Mouse (Mus musculus) midbrain, embryonic 13.5 days (tissue): ENCODE measurements at regions not wholly inside any gene's neighbourhood (a gene's known extent, or its start where the extent isn't known, plus 50 kb on each side); places are given as distances from the start of the nearest gene placed in this dataset.
A peak's percentile ranks its signal among the peaks of the same experiment; 100 is the strongest.

Source experiments
- ATAC-seq: fragments of 200-750 bp; cut with Nextera tagmentation; 2 replicates; pipeline ENCODE4 v1.8.0; 2017; ENCODE audit warnings: mild to moderate bottlenecking, moderate TSS enrichment, moderate library complexity
- H3K27ac ChIP-seq: fragments of 300-500 bp; sonication (generic); 2 replicates; pipeline ENCODE4 v1.5.1; 2015; ENCODE audit warnings: inconsistent platforms, mild to moderate bottlenecking, moderate library complexity
- H3K27me3 ChIP-seq: fragments of 300-500 bp; sonication (generic); 2 replicates; pipeline ENCODE4 v1.6.1; 2015; ENCODE audit warnings: mild to moderate bottlenecking, inconsistent platforms
- H3K36me3 ChIP-seq: fragments of 300-500 bp; sonication (generic); 2 replicates; pipeline ENCODE4 v1.6.1; 2015; ENCODE audit warnings: mild to moderate bottlenecking, inconsistent platforms
- H3K4me1 ChIP-seq: fragments of 300-500 bp; sonication (generic); replicated peaks from 2 replicates; pipeline ENCODE4 v1.6.1; 2015; ENCODE audit warnings: inconsistent platforms
- H3K4me2 ChIP-seq: fragments of 300-500 bp; sonication (generic); replicated peaks from 2 replicates; pipeline ENCODE4 v1.6.1; 2015; ENCODE audit warnings: moderate library complexity, mild to moderate bottlenecking, inconsistent platforms
- H3K4me3 ChIP-seq: fragments of 300-500 bp; sonication (generic); replicated peaks from 2 replicates; pipeline ENCODE4 v1.5.1; 2015; ENCODE audit warnings: mild to moderate bottlenecking, inconsistent platforms
- H3K9ac ChIP-seq: fragments of 300-500 bp; sonication (generic); replicated peaks from 2 replicates; pipeline ENCODE4 v1.6.1; 2015; ENCODE audit warnings: mild to moderate bottlenecking, inconsistent platforms
- H3K9me3 ChIP-seq: fragments of 300-500 bp; sonication (generic); 2 replicates; pipeline ENCODE4 v1.6.1; 2016; ENCODE audit warnings: mild to moderate bottlenecking, inconsistent platforms
- WGBS: fragments of 180-500 bp; shearing (Covaris S2); methylation state at CpG from one replicate; pipeline ENCODE4 v1.1.7; 2015; 5-methylcytosine and 5-hydroxymethylcytosine counted together

DNA sequence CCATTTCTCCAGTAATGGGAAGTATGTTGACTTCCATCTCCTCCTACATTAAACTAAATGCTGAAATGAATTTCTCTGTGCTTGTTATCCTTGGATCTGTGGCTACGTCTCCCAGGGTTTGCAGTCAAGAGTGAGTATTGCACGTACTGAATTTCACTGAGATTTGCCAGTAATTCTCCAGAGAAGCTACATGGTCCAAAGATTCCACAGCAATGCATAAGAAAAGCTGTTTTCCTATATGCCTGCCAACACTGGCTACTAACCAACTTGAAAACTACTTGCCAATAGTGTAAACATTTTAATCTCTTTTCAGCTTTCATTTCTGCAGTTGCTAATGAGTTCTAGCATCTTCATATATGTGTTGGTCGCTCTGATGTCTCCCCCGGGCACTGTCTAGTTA lies 164.4 kb downstream of the Cysltr2 start:
- no peaks in the 10 kb centered on the region for H3K9me3 ChIP-seq
- no peak overlapping the region for H3K4me3 ChIP-seq
- no peaks in the 10 kb centered on the region for H3K4me1 ChIP-seq
- no peak for ATAC-seq
- H3K27me3 ChIP-seq: no peaks in the 10 kb centered on the region
- H3K9ac ChIP-seq: no peak overlapping the region
- H3K36me3 ChIP-seq: no peaks in the 10 kb centered on the region
- WGBS: 86% methylated on average over 4 of the region's 4 CpGs
- H3K4me2 ChIP-seq: no peak overlapping the region
- H3K27ac ChIP-seq: no peak overlapping the region

DNA sequence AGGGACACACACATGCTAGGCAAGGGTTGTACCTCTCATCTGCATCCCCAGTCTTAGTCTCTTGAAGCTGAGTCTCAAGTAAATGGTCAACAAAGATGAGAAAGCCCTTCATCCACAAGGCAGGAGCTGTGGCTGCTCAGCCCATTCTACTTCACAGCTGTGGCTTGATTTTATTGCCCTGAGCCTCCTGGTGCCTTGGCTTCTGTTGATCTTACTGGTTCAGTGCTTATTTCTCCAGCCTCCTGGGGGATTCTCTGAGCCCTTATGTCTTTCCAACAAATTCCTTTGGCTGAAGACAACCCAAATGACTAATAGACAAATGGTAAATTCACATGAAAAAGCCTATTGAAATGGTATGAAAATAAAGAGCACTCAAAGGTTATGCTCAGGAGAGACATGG lies 167.3 kb upstream of the Fndc3a start:
- Histone ChIP-seq H3K27ac (no peak overlapping the region), H3K27me3 (no peaks in the 10 kb centered on the region), H3K36me3 (no peaks in the 10 kb centered on the region), H3K4me3 (no peak overlapping the region), H3K9me3 (no peaks in the 10 kb centered on the region), H3K4me2 (no peak overlapping the region), H3K9ac (no peak overlapping the region), H3K4me1 (no peaks in the 10 kb centered on the region)
- no peak for ATAC-seq

DNA sequence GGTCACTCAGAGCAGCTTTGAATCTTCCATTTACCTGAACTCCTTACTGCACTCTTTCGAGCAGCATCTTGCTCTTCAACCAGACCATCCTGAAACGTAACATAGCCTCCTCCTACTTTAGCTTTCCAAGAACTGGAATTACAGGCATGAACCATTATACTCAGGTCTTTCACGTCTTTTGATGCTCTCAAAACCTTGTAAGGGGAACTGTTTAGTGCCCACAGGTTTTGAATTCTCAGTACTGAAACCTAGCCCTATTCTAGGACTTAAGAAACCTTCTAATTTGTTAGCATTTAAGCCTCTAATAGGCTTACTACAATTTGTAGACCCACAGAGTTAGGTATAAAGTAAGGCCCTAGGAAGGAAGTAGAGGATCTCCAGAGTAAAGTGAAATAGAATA lies 163.7 kb upstream of the Fndc3a start:
- ATAC-seq: no peak
- peaks cover 10% of the 10 kb centered on the region for H3K4me1 ChIP-seq
- H3K4me3 ChIP-seq: no peak overlapping the region
- no peak overlapping the region for H3K27ac ChIP-seq
- no peaks in the 10 kb centered on the region for H3K9me3 ChIP-seq
- H3K9ac ChIP-seq: no peak overlapping the region
- no peaks in the 10 kb centered on the region for H3K27me3 ChIP-seq
- H3K4me2 ChIP-seq: no peak overlapping the region
- 88% methylated on average over 3 of the region's 3 CpGs for WGBS
- H3K36me3 ChIP-seq: no peaks in the 10 kb centered on the region

DNA sequence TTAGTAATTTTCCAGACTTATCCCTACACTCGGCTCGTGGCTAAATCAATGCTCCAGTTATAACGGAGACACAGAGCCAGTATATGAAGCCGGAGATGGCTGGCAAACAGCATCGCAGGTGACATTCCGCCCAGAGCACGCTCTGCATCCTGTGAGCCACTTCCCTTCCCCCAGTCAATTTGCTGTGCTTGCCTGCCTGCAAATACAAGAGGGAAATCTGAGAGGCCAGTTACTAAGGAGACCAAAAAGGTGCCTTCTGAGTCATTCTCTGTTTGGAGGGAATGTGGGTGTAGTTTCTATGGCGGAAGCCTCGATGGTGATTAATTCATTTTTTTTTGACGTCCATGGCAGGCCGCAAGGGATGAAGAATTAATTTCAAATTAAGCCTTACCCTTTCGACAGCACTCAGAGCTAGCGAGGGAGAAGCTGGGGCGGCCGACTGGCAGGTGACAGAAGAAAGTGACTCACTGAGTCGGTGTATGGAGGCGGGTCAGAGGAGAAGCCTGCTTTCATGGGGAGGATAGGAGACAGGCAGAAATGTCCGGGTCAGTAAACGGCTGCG lies 159.5 kb upstream of the Fndc3a start:
- Histone ChIP-seq H3K9me3 (no peaks in the 10 kb centered on the region), H3K9ac (peak overlapping the region; percentile 17; the same call in 1 of the 2 replicates), H3K36me3 (no peaks in the 10 kb centered on the region), H3K27ac (peak overlapping the region; percentile 78), H3K4me3 (peak overlapping the region; percentile 20), H3K27me3 (no peaks in the 10 kb centered on the region), H3K4me2 (peak overlapping the region; percentile 41), H3K4me1 (peaks cover 10% of the 10 kb centered on the region)
- WGBS: 37% methylated on average over 20 of the region's 20 CpGs
- ATAC-seq: peak; percentile 91

DNA sequence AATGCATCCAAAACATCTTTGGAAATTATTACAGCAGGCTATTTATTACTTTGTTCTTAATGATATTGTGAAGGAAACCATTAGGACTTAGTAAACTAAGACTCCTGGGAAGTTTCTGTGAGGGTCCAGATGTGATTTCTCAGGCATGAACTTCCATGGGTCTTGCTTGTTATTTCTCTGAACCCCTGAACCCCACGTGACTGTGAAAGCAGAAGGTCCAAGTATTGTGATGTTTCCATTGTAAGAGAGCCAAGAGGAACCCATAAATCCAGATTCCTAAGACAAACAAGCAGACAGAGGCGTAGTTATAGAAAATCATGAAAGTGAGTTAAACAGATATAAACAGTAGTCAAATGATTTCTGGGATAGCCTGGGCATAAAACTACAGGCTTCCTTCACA lies 157.1 kb upstream of the Fndc3a start:
- Histone ChIP-seq H3K4me2 (no peak overlapping the region), H3K27me3 (no peaks in the 10 kb centered on the region), H3K9me3 (no peaks in the 10 kb centered on the region), H3K9ac (no peak overlapping the region), H3K36me3 (no peaks in the 10 kb centered on the region), H3K27ac (no peak overlapping the region), H3K4me1 (peaks cover 10% of the 10 kb centered on the region), H3K4me3 (no peak overlapping the region)
- ATAC-seq: no peak
- WGBS: 87% methylated on average over 2 of the region's 2 CpGs

DNA sequence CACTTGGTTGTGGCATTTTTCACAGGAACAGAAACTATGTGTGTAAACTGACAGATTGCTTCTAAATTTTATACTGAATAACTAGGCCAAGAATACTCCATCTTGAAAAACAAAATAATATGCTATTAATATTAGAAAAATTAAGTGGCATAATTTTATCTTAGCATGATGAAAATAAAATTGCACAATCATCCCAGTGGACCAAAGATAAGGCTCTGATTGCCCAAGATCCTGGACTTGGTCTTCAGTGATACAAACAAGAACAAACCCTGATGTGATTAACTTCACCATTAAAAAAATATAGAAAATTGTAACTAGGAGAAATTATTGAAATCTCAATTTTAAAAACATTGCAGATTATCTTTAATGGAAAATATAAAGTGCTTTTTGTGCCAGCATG lies 155.7 kb upstream of the Fndc3a start:
- no peak overlapping the region for H3K27ac ChIP-seq
- H3K4me1 ChIP-seq: peaks cover 10% of the 10 kb centered on the region
- H3K4me3 ChIP-seq: no peak overlapping the region
- no peak for ATAC-seq
- H3K36me3 ChIP-seq: no peaks in the 10 kb centered on the region
- H3K9ac ChIP-seq: no peak overlapping the region
- H3K9me3 ChIP-seq: no peaks in the 10 kb centered on the region
- no peaks in the 10 kb centered on the region for H3K27me3 ChIP-seq
- no peak overlapping the region for H3K4me2 ChIP-seq

DNA sequence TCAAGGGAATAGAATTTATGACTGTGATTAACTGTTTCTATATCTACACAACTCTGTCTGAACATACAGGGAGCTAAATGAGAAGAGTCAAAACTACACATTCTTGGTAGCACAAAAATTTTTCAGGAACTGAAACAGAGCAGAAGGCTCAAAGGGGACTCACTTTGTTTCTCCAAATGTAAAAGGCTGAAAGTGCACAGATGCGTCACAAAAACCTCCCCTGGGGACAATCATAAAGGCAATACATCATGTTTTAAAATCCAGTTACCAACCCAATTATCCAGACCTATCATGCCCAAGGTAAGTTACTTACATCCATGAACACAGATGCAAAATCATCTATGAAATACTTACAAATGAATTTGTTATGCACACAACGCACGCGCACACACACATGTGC lies 155.0 kb upstream of the Fndc3a start:
- Histone ChIP-seq H3K27me3 (no peaks in the 10 kb centered on the region), H3K4me3 (no peak overlapping the region), H3K36me3 (no peaks in the 10 kb centered on the region), H3K4me2 (no peak overlapping the region), H3K4me1 (peaks cover 8% of the 10 kb centered on the region), H3K27ac (no peak overlapping the region), H3K9ac (no peak overlapping the region), H3K9me3 (no peaks in the 10 kb centered on the region)
- no peak for ATAC-seq
- WGBS: 99% methylated on average over 4 of the region's 4 CpGs

DNA sequence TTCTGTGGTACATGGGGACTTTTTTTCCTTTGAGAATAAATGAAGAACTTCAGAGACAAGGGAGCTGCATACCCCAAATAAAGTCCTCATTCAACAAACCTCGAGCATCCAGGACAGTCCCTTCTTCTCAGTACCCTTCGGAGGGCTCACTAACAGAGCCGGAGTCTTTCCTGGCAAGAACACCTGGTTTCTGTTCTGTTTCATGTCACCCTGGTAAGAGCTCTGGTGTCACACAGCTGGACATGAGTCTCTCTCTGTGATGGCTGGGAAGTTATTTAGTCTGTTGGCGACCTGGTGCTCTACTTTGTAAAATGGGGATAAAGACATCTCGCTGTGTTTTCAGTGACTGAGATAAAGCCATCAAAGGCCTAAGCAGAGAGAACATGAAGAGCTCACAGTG lies 154.3 kb upstream of the Fndc3a start:
- no peak overlapping the region for H3K9ac ChIP-seq
- WGBS: 67% methylated on average over 5 of the region's 5 CpGs
- peaks cover 2% of the 10 kb centered on the region for H3K4me1 ChIP-seq
- ATAC-seq: no peak
- H3K4me2 ChIP-seq: no peak overlapping the region
- no peak overlapping the region for H3K27ac ChIP-seq
- no peaks in the 10 kb centered on the region for H3K36me3 ChIP-seq
- H3K27me3 ChIP-seq: no peaks in the 10 kb centered on the region
- H3K4me3 ChIP-seq: no peak overlapping the region
- H3K9me3 ChIP-seq: no peaks in the 10 kb centered on the region

DNA sequence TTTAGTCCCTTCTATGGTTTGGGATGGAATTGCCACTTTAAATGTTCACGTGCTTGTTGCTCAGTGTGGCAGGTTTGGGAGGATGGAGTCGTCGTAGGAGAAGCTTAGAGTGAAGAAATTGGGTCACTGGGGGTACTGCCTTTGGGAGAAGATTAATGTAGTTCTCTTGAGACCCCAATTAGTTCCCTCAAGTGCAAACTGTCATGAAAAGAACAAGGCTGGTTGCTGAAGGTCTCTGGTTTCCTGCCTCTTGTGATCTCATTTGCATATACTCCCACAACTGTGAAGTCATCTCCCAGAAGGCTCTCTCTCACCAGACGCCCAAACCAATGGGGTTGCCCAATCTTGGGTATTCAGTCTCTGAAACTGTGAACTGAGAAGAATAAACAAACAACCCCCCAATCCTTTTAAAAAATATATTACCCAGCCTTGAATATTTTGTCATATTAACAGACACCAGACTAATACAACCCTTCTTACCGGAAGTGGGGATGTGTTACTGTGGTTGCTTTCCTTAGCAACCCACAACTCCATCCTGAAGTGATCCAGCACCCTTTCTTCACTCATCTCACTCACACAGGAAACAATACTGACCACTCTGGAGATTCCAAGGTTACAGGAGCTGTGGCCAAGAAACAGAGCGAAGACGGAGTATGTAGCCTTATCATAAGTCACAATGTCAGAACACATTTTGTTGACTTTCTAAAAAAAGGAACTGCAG lies 153.2 kb upstream of the Fndc3a start:
- no peak overlapping the region for H3K27ac ChIP-seq
- H3K4me1 ChIP-seq: no peaks in the 10 kb centered on the region
- H3K4me3 ChIP-seq: no peak overlapping the region
- no peak overlapping the region for H3K4me2 ChIP-seq
- no peaks in the 10 kb centered on the region for H3K27me3 ChIP-seq
- 80% methylated on average over 7 of the region's 7 CpGs for WGBS
- no peak overlapping the region for H3K9ac ChIP-seq
- H3K36me3 ChIP-seq: no peaks in the 10 kb centered on the region
- no peak for ATAC-seq
- H3K9me3 ChIP-seq: no peaks in the 10 kb centered on the region

DNA sequence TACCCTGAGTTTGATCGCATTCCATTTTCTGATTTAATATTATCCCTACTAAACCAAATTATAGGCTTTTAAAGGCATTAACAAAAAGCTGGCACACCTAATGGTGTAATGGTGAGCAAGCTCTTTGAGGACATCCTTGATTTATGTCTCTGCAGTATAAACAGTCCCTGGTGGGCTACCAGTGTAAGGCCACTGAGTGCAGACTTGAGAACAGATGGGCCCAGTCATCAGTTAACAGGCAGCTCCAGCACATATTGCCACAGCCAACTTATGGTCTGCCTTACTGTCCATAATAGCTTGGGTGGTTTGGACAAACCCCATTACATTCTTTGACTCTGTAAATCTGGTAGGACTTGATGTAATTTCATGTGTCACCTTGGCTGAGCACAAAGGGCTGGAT lies 144.4 kb upstream of the Fndc3a start:
- Histone ChIP-seq H3K4me3 (no peak overlapping the region), H3K4me1 (no peaks in the 10 kb centered on the region), H3K36me3 (no peaks in the 10 kb centered on the region), H3K27ac (no peak overlapping the region), H3K27me3 (no peaks in the 10 kb centered on the region), H3K4me2 (no peak overlapping the region), H3K9me3 (no peaks in the 10 kb centered on the region), H3K9ac (no peak overlapping the region)
- WGBS: 97% methylated on average over 1 of the region's 1 CpGs
- no peak for ATAC-seq

DNA sequence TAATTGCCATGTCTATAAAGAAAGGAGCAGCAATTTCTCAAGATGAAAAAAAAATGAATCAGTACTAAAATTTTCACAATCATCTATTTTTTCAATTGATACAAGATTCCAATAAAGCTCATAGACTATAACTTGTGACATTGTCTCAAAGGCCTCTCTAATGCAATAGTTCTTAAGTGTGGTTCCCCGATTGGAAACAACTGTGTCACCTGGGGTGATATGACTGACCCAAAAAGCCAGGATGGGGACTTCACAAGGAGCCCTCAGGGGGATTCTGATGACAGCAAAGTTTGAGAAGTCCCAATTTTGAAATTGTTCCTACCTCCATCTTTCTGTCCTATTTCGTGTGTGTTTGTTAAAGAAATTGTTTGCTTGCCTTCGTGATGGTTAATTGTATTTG lies 143.3 kb upstream of the Fndc3a start:
- H3K4me3 ChIP-seq: no peak overlapping the region
- 91% methylated on average over 3 of the region's 3 CpGs for WGBS
- H3K9me3 ChIP-seq: no peaks in the 10 kb centered on the region
- H3K27ac ChIP-seq: no peak overlapping the region
- H3K36me3 ChIP-seq: no peaks in the 10 kb centered on the region
- no peak for ATAC-seq
- no peaks in the 10 kb centered on the region for H3K4me1 ChIP-seq
- H3K9ac ChIP-seq: no peak overlapping the region
- no peaks in the 10 kb centered on the region for H3K27me3 ChIP-seq
- no peak overlapping the region for H3K4me2 ChIP-seq

DNA sequence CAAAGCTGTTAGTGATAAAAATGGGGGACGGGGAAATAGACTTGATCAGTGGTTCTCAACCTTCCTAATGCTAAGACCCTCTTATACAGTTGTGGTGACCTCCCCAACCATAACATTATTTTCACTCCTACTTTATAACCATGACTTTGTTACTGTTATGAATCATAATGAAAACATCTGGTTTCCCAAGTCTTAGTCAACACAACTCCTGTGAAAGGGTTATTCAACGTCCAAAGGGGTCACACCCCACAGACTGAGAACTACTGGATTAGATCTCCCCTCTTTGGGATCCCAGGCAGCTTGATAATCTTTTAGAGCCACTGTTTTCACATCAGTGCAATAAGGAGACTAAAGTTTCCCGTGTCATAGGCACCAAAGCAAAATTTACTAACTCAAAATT lies 141.1 kb upstream of the Fndc3a start:
- ATAC-seq: no peak
- no peak overlapping the region for H3K9ac ChIP-seq
- H3K4me2 ChIP-seq: no peak overlapping the region
- H3K27ac ChIP-seq: no peak overlapping the region
- no peaks in the 10 kb centered on the region for H3K9me3 ChIP-seq
- peaks cover 6% of the 10 kb centered on the region for H3K4me1 ChIP-seq
- no peaks in the 10 kb centered on the region for H3K27me3 ChIP-seq
- H3K36me3 ChIP-seq: no peaks in the 10 kb centered on the region
- H3K4me3 ChIP-seq: no peak overlapping the region
- 78% methylated on average over 3 of the region's 3 CpGs for WGBS
